Mouse (Mus musculus) lung, postnatal 36 days (tissue): ENCODE data around the gene Repin1.
"Not testable (repeated sequence)": the region's sequence is repeated elsewhere in the genome, so short reads cannot be mapped to it uniquely, and the experiment has no call there.

Experiments used
- DNase-seq: peaks from one replicate; pipeline ENCODE4 v3.0.0; 2022; ENCODE audit warnings: mixed read lengths

Repin1 gene

DNA sequence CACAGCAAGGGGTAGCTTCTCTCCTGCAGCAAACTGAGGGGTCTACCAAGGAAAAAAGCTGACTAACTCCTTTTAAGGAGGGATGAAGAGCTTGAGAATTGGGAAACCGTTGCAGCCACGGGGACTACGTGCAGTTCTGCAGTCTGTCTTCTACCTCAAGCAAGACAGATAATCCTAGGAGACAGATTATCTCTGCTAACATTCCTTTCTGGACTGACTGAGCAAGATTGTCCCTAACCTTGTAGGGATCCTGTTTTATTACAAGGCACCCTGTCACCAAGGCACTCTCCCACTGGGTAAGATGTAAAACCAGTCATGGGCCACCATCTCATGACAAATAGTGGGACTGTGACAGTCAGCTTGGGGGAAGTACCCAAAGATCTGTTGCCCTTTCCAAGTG, 12.4 kb upstream of the Repin1 start:
- DNase-seq = no peak

DNA sequence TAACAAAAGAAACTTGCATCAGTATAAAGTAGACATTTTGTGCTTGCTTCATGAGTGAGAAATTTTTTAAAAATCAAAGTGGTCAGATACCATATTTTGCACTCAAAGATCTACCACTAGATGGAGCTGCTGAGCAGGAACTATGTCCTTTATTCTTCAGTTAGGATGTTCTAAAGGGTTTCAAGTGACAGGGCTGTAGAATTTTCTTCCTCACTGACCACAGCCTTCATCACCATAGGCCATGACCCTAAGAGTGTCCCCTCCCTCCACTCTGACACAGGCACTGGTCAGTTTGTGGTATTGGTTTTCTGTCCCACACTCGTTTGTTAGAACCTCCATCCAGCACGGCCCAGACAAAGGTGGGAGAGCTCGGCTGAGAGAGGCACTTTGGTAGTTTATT, 11.6 kb upstream of the Repin1 start:
- peak; percentile 79 for DNase-seq

DNA sequence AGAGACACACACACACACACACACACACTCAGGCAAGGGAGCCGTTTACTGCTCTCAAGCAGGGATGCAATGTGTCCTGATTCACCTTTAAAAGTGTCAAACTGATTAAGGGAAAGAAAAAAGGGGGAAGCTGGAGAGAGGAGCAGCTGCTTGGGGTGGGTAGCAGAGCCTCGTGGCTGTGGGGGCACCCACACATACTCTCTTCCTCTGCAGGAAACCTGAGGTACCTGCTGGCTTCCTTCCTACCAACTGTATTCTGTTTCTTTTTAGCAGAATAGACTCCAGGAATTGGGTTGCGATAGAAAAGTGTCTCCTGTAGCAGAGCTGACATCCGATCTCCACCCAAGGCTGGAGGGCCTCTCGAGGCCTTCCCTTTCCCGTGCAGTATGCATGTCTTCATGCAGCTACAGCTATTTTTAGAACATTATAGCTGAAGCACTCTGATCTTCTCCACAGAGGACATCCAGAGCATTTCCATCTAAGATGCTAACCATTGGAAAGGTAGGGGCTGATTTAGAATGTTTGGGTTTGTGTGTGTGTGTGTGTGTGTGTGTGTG, 4.4 kb upstream of the Repin1 start, which contains the start of gene Gm45021:
Gene Gm45021 (plus strand): TSS at position 417 of the 557 bp plus-strand sequence.
- no peak for DNase-seq

DNA sequence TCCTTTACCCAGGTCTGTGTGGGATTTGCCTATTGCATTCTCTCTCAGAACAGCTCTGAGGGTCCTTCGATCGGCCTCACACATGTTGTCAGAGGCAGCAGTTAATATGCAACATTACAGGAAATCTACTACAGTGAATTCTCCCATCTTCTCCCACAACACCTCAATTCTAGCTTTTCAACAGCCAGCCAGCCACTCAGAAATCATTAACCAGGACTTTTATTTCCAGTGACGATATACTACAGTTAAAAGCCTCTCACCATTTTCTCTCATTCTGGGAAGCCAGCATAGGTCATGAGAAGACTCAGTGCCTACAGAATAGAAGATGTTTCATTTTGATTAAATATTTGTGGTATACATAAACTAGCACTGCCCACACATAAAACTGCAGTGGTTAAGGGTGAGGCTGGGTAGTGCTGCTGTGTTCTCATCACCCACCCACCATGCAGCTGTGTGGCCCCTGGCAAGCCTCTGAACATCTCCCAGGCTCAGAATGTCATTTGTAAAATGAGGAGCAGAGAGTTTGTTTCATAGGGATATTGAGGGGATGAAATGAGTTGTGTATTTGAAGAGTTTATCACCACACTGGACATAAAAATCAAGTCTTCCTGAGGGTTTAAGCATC, 2.4 kb upstream of the Repin1 start:
- no peak for DNase-seq

DNA sequence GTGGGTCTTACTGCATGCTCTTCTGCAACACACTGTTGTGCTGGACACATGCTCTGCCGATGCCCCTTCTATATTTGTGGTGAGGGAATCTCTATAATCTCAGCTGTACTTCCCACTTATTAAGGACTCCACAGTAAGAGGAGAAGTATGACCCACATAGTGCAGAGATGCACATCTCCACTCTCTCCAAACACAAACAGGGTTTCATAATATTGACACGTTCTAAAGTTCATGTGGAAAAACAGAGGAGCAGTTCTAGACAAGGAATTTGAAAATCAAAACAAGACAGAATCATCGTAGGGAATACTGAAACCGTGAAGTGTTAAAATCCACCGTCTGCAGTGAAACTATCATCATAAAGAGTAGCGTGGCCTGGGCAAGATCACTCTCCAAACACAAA, 1.8 kb upstream of the Repin1 start:
- no peak for DNase-seq

DNA sequence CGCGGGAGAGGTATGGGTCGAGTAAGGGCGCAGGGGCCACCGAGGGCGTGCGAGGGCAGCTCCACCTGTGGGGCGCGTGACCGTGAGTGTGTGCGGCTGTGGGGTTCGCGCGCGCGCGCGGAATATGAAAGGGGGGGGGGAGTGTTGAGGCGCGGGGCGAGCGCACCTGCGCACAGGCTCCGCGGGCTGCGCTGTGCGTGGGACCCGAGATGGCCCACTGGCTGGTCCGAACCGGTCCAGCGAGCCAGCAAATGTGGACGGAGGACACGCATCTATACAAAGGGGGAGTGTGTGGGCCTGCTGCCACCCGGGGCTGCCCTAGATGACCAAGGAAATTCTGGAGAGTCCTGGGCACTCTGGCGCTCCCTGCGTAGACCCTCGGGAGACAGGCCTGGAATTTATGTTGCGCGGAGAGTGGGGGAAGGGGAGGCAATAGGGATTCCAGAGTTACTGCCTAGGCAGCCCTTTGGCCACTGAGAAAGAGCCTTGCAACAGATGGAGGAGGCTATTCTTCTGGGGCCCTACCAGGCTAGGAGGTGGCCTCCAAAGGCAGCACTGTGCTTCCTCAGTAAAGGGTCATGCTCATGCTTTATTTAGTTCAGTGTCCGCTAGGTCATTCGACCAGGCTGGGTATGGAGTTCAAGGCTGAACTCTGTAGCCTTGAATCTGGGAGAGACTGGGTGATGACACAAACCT, 508 bp downstream of the Repin1 start:
- DNase-seq = peak; percentile 27

DNA sequence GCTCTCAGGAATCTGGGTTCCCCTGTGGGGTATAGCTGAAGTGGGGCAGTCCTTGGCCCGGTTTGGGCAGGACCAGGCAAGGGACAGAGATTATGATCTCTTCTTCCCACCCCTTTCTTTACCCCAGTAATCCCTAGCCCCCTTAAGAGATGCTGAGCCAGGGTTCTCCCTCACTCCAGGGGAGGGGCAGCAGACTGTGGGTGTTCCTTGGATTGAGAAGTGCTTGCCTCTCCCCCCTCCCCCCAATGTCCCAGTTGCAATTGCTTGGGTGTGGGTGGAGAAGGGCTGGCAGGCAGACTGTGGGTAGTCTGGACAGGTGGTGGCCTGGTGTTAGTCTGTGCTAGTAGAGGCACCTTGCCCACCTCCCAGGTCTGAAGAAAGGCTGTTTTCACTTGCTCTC, 1.6 kb downstream of the Repin1 start:
- no peak for DNase-seq

DNA sequence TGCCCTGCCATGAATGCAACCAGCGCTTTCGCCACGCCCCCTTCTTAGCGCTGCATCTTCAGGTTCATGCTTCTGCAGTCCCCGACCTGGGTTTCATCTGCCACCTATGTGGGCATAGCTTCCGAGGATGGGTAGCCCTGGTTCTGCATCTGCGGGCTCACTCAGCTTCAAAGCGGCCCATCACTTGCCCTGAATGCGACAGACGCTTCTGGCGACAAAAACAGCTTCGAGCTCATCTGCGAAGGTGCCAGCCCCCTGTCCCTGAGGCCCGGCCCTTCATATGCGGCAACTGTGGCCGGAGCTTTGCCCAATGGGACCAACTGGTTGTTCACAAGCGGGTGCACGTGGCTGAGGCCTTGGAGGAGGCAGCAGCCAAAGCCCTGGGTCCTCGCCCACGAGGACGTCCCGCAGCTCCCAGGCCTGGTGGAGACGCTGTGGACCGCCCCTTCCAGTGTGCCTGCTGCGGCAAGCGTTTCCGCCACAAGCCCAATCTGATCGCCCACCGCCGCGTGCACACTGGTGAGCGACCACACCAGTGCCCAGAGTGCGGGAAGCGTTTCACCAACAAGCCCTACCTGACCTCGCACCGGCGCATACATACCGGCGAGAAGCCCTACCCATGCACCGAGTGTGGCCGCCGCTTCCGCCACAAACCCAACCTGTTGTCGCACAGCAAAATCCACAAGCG, 3.0 kb downstream of the Repin1 start:
- DNase-seq = no peak

DNA sequence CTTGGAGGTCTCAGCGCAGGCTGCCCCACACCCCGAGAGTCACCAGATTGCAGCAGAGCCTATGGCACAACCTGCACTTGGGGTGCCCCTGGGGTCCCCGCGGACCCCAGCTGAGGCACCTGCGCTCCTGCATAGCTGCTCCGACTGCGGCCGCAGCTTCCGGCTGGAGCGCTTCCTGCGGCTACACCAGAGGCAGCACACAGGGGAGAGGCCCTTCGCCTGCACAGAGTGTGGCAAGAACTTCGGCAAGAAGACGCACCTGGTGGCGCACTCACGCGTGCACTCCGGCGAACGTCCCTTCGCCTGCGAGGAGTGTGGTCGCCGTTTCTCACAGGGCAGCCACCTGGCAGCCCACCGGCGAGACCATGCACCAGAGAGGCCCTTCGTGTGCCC, 3.5 kb downstream of the Repin1 start:
- DNase-seq = no peak

DNA sequence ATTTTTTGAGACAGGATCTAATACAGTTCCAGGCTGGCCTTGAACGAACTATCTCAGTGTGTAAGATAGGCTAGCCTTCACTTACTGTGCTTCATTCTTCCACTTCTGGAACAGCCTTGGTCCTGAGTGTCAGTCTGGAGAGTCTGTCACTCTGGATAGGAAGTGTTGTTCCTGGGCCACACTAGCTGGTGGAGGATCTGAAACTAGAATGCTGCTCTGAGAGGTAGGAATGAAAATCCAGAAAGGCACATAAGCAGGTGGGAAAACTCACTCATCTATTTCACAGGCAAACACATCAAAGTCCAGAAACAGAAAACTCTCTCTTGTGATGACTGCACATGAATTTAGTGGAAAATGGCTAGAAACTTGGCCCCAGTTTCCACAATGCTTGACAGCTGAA, 6.9 kb downstream of the Repin1 start:
- DNase-seq = no peak

DNA sequence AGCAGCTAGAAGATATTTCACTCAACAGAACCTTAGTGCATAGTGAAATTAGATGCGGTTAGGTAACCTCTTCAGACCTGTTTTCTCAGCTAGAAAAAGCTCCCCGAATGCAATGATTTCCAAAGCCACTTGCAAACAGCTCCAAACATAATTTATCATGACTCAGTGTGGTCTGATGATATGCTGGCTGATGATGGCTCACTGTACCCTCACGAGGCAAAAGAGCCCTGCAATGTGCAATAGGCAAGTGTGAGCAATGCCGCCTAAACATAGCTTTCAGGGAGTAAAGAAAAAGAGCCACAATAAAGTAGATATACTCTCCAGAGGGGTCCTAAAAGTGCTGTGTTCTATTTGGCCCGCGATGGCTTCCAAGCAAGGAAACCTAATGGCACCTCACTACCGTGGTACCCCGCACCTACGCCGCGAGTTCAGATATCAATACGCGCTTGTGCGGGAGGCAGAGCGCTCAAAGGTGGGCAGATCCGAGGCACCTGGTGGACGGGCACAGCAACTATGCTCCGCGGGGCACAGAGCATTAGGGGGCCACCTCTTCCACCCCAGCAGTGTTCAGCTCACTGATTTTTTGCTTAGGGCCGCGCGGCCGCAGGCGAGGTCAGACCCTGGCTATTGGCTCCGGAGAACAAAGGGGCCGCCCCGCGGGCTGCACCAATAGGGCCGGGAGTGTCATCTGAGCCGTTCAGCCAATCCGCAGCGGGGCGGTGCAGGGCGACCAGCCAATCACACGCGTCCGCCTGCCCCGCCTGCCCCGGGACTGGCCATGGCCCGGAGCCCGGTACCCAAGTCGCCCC, 7.8 kb downstream of the Repin1 start, which contains the start of gene Zfp775:
Gene Zfp775 (plus strand): TSS at position 793 of the 809 bp plus-strand sequence.
- DNase-seq = peak; percentile 98

DNA sequence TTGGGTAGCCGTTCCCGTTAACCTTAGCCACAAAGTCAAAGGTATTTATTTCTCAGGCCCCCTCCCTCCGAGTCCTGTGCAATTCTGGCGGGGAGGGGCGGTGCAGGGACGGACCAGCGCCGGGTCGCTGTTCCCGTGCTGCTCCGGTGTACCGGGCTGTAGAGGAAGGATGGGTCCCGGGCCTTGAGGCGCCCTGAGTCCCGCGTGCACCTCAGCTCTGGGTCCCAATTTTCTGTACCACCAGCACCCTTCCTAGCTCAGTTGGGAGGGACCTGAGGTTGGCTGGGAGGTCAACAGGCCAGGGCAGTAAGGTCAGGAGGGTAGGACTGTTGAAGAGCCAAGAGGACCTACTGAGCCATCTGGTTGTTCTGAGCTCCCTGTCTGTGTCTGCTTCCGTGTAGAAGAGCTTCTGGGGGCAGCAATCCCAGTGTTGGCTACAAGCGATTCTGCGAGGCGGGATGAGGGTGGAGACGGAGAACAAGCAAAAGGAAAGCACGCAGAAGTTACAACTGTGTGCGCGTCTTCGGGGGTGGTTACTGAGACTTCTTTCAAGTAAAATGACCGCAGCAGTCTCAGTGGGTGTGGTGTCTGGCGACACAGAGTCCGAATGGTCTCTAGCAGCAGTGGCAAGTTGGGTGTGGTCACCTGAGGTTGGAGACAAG, 8.5 kb downstream of the Repin1 start:
- peak; percentile 60 for DNase-seq

DNA sequence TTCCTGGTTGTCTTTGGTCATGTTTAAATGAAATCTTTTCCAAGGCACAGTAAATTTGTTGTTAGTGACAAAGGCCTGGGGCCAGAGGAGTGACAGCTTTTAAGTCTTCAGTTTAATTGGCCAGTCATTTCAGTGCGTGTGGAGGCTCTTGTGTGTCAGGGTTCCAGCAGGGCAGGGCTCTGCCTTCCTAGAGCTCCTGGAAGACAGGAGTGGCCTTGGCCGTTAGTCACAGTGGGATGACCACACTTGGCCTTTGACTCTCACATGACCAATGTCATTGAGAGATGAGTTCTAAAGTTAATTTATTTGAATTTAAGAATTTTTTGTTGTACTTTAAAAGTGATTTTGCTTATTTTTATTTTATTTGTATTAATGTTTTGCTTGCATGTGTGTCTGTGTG, 14.4 kb downstream of the Repin1 start:
- DNase-seq = no peak

DNA sequence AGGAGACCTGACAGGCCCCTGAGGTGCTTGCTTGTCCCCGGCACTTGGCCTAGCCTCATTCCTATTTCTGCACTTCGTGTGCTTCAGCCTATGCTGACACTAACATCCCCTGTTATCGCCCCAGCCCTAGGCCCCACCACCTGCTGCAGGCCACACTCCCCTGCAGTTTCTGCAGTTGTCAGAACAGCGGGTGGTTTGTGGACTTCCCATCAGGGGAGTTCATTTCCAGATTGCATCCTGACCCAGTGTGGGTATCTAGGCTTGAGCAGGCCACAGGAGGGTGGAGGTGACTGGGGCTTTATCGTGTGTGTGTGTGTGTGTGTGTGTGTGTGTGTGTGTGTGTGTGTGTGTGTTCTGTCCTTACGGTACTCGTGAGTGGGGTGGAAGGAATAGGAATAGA, 15.8 kb downstream of the Repin1 start:
- no peak for DNase-seq

DNA sequence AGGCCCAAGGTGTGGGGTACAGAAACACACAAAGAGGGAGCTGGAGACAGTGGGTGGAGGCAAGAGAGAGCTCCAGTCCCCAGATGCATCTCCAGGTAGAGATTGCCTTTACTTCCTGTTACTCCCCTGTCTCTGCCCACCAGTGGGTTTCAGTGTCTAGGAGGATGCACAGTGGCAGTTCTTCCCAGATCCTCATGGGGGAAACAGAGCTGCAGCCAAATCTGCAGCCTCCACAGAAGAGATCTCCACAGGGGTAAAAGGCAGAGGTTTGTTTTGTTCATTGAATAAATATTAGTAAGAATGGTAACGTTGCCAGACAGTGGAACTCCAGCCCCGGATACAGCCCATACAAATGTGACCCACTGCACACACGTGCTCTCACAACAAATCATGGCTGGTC, 17.0 kb downstream of the Repin1 start:
- no peak for DNase-seq

DNA sequence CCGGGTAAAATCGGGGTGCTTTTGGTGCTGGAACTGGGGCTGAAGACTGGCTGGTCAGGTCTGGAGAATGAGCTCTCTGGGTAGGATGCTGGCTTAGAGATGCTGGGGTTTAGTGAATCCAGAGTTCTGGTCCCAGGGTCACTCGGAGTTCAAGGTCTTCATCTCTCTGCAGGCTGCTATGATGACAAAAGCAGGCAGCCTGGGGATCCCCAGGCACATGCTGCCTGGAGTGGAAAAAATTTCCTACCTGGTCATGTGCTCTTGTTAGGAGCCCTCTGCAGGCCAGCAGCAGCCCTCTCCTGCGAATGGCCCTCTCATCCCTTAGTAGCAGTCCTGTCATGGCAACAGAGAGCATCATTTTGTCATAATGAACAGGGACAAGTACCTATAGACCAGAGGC, 19.8 kb downstream of the Repin1 start:
- DNase-seq = no peak

DNA sequence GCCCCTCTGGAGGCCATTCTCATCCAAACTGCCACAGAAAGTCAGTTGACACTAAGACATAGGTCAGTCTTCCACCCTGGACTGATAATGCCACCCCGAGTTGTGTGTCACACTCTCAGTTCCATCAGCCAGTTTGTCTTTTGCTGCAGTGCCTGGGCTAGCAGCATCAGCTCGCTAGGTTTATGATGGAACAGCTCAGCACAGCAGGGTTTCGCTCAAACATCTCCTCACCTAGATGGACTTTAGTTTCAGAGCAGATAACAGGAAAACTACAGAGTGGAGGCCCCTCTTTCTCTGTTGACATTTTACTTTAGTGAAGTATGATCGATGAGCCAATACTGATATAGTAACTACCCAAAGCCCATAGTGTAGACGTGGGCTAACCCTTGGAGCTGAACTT, 21.1 kb downstream of the Repin1 start:
- no peak for DNase-seq

DNA sequence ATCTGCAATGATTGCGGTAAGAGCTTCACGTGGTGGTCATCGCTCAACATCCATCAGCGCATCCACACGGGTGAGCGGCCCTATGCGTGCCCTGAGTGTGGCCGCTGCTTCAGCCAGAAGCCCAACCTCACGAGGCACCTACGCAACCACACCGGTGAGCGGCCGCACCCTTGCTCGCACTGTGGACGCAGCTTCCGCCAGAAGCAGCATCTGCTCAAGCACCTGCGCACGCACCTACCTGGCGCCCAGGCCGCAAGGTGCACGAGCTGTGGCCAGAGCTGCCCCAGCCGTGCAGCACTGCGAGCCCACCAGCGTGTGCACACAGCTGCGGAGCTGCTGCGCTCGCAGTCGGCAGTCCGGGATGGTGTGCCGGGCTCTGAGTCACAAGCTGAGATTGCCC, 26.3 kb downstream of the Repin1 start:
- no peak for DNase-seq

DNA sequence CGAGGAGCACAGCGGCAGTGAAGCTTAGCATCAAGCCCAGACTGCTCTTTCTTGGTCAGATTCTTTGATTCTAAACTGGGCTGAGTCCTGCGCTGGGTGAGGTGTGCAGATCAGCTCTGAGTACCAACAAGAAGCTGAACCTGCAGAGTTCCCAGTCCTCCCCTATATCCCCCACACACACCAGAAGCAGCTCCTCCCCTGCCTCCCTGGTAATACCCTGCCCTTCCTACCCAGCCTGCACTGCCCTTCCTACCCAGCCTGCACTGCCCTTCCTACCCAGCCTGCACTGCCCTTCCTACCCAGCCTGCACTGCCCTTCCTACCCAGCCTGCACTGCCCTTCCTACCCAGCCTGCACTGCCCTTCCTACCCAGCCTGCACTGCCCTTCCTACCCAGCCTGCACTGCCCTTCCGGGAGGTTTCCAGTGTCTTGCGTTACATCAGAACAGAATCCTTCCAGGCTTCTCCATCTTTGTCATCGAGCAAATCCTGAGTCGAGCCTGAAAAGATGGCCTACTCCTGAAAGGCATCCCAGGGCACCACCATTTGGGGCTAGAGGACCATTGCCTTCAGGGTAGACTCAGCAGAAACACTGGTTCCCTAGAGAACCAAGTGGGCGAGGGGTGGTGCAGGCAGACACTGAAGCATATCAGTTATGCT, 28.6 kb downstream of the Repin1 start:
- DNase-seq = not testable (repeated sequence)

DNA sequence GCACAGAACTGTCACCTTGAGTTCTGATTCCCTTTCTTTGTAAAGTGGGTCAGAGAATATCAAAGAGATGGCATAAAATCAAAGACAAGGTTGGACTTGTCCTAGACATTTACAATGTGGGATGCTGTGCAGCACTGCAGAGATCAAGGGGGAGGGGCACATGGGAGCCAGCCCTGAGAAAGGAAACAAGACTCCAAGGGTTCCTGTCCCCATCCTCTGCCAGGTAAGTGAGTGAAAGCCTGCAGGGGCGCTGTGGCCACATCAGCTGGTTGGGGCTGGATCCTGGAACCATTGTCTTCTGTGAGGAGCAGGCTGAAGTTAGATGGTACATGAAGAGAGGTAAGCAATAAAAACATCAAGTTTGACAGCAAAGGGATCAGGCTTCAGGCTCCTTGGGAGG, 29.8 kb downstream of the Repin1 start:
- no peak for DNase-seq

DNA sequence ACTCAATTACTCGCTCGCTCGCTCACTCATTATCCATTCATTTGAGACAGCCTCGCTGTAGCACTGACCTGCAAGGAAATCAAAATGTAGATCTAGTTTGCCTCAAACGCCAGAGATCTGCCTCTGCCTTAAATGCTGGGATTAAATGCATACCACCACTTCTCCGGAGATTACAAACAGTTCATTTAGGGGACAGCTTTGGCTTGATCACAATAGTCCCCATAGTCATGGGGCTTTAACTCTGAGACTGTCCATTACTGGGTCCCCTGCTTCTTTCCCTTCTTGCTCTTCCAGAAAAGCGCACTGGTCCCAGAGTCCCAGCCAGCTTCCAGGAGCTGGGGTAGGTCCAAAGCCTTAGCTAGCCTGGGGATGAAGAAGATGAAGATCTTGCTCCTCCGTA, 32.8 kb downstream of the Repin1 start, which contains the start of gene AI854703:
Gene AI854703 (plus strand): TSS at position 301 of the 400 bp plus-strand sequence.
- no peak for DNase-seq

DNA sequence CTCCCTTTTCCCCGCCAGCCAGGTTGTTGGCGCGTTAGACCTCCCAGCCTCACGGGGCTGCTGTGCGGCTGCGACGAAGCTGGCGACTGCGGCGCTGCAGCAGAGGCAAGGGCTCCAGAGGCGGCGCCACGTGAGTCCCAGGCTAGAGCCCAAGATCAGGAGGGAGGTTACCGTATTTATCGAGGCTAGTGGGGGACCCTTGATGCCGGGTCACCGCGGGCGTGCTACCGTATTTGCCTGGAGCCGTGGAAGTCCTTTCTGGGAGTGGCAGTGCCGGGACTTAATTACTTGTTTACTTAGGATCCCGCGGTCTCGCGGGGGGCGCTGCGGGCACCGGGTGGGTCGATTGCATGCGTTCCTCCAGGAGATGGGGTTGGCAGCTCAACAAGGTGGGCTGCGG, 33.3 kb downstream of the Repin1 start:
- DNase-seq = peak; percentile 28
